ENCODE assay signal across 8 mouse cellular contexts in the genomic region with DNA sequence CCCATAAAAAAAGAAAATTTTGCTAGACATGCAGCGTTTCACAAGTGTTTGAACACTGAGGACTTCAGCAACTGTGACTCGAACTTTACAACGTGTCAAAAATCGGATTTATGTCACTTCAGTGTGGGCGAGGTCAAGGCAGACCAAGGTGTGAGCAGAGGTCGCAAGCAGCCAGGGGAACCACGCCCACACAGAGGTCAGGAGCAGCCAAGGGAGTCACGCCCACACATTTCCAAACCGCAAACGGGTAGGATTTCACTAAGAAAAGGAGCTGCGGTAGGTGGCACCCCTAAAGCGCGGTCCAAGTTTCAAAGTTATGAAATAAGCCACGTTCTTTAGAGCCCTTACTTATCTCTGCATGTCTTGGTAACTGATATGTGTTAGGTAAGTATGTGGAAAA. TPM values are rescaled to one million over a fixed set of nuclear protein-coding genes. Genes with fewer than 3 reads are reported as not detected.
DNase-seq lines count a peak whose midpoint lies in the region; ATAC-seq lines count a peak whose summit lies in the region.

No protein-coding gene starts in this region.

- peak; percentile 20 for DNase-seq in urinary bladder, adult 2 months (ENCODE audit: low spot score)
- DNase-seq in urinary bladder, postnatal 10 days (ENCODE audit: low spot score): no peak
- DNase-seq in fat pad, adult 2 months (ENCODE audit: extremely low read depth, low read depth, low spot score): peak; percentile 88
- DNase-seq in kidney, postnatal 10 days: peak; percentile 31
- peak; percentile 89 for DNase-seq in lung, postnatal 36 days
- no peak for DNase-seq in left cerebral cortex, postnatal 4 days
- DNase-seq in right cerebral cortex, adult 18-20 months: no peak

- no peak for ATAC-seq in erythroid progenitor cell, adult 5-6 weeks (replicated peaks; ENCODE audit: low FRiP score, poor library complexity, severe bottlenecking)

- intact Hi-C loops in left cerebral cortex, postnatal 4 days (cut with DNase I): no loop called here

RNA-seq across cellular contexts. Expression of a gene that starts 43.1 kb away (rescaled TPM):
- 1.9 and 2.8 TPM in 2 replicates for polyA plus RNA-seq in urinary bladder, adult 2 months (2012; rRNA removed)
- under 1 TPM; 0.54 to 0.82 TPM for total RNA-seq in left cerebral cortex, postnatal 4 days (2021)
- total RNA-seq in erythroid progenitor cell, adult 5-6 weeks (2015; ENCODE audit: low replicate concordance): 1.7 and 3.6 TPM in 2 replicates
- 2.3 and 2.7 TPM in 2 replicates for total RNA-seq in erythroid progenitor cell, adult 5-6 weeks (2017; ENCODE audit: low replicate concordance)

RNA-seq across cellular contexts. Expression of a gene that starts 43.2 kb away (rescaled TPM):
- polyA plus RNA-seq in urinary bladder, adult 2 months (2012; rRNA removed): 0.40 and 0.44 TPM in 2 replicates
- 10 to 100 TPM; 10.8 to 10.9 TPM for total RNA-seq in left cerebral cortex, postnatal 4 days (2021)
- not detected in 2 replicates for total RNA-seq in erythroid progenitor cell, adult 5-6 weeks (2015; ENCODE audit: low replicate concordance)
- total RNA-seq in erythroid progenitor cell, adult 5-6 weeks (2017; ENCODE audit: low replicate concordance): not detected in 2 replicates

Comparison
In these comparisons a context has a peak if more than half of its experiments do, and no peak if none do; other contexts are left out.
1. DNase-seq: peak in urinary bladder, adult 2 months (single experiment), fat pad, adult 2 months (single experiment), kidney, postnatal 10 days (single experiment) and lung, postnatal 36 days (single experiment); none in urinary bladder, postnatal 10 days (single experiment), left cerebral cortex, postnatal 4 days (single experiment) and right cerebral cortex, adult 18-20 months (single experiment).
2. RNA of a gene that starts 43.2 kb away (total RNA-seq): 10.8 to 10.9 TPM in left cerebral cortex, postnatal 4 days; not detected in erythroid progenitor cell, adult 5-6 weeks; every median in the first group is over 10 times any median in the second.